Mouse (Mus musculus) embryonic fibroblast, embryonic 13.5 days (primary cell): ENCODE measurements around the gene Galnt11.

Source experiments
- CTCF ChIP-seq: IDR thresholded peaks from 2 replicates; pipeline ENCODE4 v1.5.1; 2011; ENCODE audit warnings: mild to moderate bottlenecking, control low read depth, low read length, moderate library complexity, borderline replicate concordance; ENCODE audit not compliant: insufficient read depth
- POLR2A ChIP-seq: IDR thresholded peaks from 2 replicates; pipeline ENCODE4 v1.6.1; 2011; ENCODE audit warnings: low read depth, mild to moderate bottlenecking, control low read depth, low read length, moderate library complexity

DNA sequence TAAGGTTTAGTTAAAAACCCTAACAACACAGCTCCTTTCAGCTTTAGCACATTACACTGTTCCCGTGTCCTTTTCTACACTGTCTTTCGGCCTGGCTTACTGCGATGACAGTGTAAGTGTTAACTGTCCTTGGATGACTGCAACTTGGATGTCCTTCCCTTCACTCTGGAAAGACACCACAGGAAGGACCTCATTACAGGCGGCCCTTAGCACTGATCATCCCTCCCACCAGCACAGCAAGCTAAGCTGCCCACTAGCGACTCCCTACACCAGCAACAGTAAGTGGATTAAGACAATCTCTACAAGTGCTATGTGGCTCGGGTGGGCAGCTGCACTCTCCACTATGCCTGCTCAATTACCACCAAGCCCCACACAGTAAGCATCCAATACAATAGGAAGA, 54.7 kb downstream of the Galnt11 start:
- TF ChIP-seq CTCF: no peak
- no peak for TF ChIP-seq POLR2A
